Mouse (Mus musculus) heart, postnatal 36 days (tissue): ENCODE results near the gene Gpr160. TPM values are rescaled to one million over a fixed set of nuclear protein-coding genes. Genes with fewer than 3 reads are reported as not detected.

Source experiments
- DNase-seq, 2 experiments: peaks; one replicate each; pipeline ENCODE4 v3.0.0; 2021 to 2022
- intact Hi-C: fragments of 180-260 bp; cut with DNase I; formaldehyde crosslinking; loops from one replicate; pipeline ENCODE4 v1.15.1; 2025
- total RNA-seq, 2 experiments: library from RNA; stranded (reverse); gene quantifications; 2 replicates each; pipeline ENCODE4 v1.2.3; 2021

The Gpr160 gene
- total RNA-seq, 2 experiments from 2014 or later = 1.8 to 1.9 TPM

GRCm38 (mm10) chr3:30896721-30897120 is 41.0 kb downstream of the Gpr160 start:
- no peak for DNase-seq
- intact Hi-C loops = no loop called here

- DNase-seq = no peak
- intact Hi-C loops = no loop called here
Measured at GRCm38 (mm10) chr3:30899407-30899806, 43.7 kb downstream of the Gpr160 start.

- no peak for DNase-seq
- intact Hi-C loops = loop anchor here (5.0 kb wide), 1 partner anchor 97 kb away; no protein-coding TSS in a partner anchor
Measured at GRCm38 (mm10) chr3:30904658-30905057, 48.9 kb downstream of the Gpr160 start.

DNA sequence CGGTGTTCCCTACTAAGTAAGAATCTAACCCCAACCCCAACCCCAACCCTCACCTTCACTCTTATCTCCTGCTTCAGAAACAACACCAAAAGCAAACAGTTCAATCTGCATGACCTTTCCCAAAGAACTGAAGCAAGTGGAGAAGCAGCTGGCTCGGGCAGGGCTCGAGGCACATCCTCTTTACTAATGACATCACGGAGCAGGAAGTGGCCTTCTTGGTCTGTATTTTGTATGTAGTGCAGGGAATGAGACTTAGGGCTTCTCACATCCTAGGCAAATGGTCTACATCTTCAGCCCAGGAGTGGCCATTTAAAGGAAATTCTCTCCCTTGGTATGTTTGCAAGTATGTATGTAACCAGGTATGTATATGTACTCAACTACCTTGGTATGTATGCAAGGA is 61.4 kb downstream of the Gpr160 start:
- DNase-seq = no peak
- intact Hi-C loops = no loop called here

- intact Hi-C loops = no loop called here
Measured at GRCm38 (mm10) chr3:30927664-30928063, 71.9 kb downstream of the Gpr160 start.

DNA sequence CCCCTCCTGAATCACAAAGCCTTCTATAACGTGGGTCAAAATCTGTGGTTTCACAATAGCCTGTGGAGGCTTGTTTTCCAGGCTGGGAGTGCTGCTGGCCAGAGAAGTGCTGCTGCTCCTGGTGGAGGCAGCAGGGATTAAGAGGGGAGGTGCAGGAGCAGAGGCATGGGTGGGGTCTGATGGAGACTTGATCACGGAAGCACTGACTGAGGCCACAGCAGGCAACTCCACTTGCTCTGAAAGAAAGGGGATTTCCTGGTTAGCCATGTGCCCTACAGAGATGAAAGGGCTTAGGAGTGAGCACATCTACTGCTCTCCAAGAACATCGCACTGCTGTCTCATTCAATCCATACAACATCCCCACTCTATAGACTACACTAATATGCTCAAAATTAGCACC is 74.1 kb downstream of the Gpr160 start:
- no peak for DNase-seq
- intact Hi-C loops = no loop called here

More at GRCm38 (mm10) chr3:30927664-30928063, 71.9 kb downstream of the Gpr160 start:
- no peak for DNase-seq

DNA sequence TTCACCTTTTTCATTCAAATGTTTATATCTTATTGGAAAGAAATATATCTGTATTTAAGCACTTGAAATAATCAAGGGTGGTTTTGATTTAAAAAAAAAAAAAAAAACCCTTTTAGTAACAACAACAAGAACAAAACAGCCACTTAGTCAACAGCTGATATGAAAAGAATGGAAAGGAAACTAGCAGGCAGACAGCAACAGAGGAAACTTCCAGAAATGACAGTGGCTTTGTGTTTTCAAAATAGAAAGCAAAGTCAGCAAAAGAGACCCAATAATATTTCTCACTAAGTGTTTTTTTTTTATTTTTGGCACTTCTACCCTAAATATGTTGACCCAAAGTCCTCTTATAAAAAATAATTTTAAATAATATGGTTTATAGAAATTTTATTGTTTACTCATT is 78.6 kb downstream of the Gpr160 start:
- DNase-seq = no peak
- intact Hi-C loops = no loop called here

Other genes with a start within 250 kb of the Gpr160 start
- gene Lrriq4, start 211.4 kb upstream of the Gpr160 start, total RNA-seq = not detected
- gene Lrrc34, start 208.1 kb upstream of the Gpr160 start, total RNA-seq = not detected
- under 1 TPM; 0.24 to 0.31 TPM for gene Lrrc31, start 156.1 kb upstream of the Gpr160 start, total RNA-seq
- gene Samd7, start 109.7 kb upstream of the Gpr160 start, total RNA-seq = not detected
- gene Sec62, start 63.1 kb upstream of the Gpr160 start, total RNA-seq = 10 to 100 TPM; 41.4 to 43.2 TPM
- gene Phc3, start 113.5 kb downstream of the Gpr160 start, total RNA-seq = 10 to 100 TPM; 15.9 to 19.1 TPM
- gene Prkci, start 139.8 kb downstream of the Gpr160 start, total RNA-seq = 10 to 100 TPM; 12.4 to 12.5 TPM
- gene Skil, start 239.1 kb downstream of the Gpr160 start, total RNA-seq = 10 to 100 TPM; 15.0 to 17.0 TPM